Mouse (Mus musculus): Measurements from ENCODE around the gene Rnaseh2b. TPM values are rescaled to one million over a fixed set of nuclear protein-coding genes. Genes with fewer than 3 reads are reported as not detected.

Rnaseh2b gene
- total RNA-seq (2017): 12.2 to 18.4 TPM (median 16.7 TPM) in 3 replicates

DNA sequence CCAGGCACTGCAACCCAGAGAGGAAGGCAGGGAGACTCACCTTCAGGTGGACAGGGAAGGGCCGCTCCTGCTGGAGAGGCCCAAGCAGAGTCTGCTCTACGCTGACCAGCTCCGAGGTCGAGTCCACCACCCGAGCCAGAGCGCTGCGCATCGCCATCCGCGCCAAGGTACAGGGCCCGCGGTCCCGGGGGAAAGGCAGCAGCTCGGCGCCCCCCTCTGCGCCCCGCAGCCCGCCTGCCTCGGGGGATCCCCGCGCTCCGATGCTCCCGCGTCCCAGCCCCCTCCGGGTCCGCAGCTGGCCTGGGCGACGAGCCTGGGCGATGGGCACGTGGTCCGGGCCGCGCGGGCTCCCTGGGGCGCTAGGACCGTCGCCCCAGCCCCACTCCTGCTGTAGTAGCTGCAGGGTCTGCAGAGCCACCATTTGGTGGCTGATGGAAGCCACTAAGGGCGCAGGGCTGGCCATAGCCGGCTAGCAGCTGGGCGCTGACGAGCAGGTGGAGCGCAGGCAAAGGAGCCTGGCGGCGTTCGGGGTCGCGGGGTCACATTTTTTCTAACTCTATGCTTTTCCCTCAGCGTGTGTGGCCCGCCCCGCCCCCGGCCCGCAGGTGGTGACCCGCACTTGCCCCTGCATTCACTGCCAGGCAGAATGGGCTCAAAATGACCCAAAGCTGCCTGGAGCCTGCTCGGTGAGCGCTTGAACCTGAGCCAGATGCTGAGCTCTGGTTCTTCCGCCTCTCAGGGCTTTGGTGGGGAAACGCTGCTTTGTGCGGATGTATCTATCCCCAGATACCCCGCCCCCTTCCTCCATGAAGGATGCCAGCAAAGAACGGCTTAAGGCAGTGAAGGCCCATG is at the start of gene Rnaseh2b, which contains the start of gene Dleu7:
Rnaseh2b (plus strand) TSS at position 102 of the 852 bp plus-strand sequence.
Dleu7 (minus strand) TSS at position 560 of the 852 bp plus-strand sequence.
- ATAC-seq (replicated peaks; ENCODE audit: insufficient number of reproducible peaks, low FRiP score, low TSS enrichment, poor library complexity, severe bottlenecking): no peak

DNA sequence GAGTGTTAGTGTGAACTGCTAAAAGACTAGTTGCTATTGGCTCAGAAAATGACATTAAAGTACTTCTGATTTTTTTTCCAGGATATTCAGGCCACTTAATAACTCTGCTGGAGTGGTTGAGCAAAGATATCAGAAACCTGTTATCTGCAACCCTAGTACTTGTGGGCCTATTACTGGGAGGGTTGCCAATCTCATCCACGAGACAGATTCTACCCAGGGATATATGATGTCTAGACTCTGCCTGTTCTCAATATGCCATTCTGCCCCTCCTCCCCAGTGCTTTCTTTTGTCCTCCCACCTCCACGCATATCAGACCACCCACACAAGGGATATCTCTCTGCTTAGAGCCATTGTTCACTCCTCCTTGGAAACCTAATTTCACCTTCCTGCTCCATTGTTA is 48.9 kb upstream of the Rnaseh2b start:
- no peak for ATAC-seq (replicated peaks; ENCODE audit: insufficient number of reproducible peaks, low FRiP score, low TSS enrichment, poor library complexity, severe bottlenecking)

DNA sequence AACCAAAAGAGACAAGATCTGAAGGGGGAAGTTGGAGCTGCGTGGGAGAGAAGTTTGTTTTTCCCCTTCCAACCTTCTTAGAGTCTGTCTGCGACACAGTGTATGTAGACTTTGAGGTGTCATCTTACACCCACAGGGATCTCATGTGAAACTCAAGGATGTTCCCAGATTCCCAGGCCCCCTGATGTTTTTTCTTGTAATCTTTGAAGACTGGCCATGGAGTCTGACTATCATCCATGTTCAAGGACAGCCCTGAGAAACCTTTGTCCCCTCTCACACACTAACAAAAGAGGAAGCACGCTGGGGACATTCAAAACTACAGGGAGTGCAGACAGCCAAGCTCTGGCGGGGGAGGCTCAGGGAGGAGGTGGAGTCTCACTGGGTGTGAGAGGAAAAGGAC is 46.8 kb upstream of the Rnaseh2b start:
- ATAC-seq (replicated peaks; ENCODE audit: insufficient number of reproducible peaks, low FRiP score, low TSS enrichment, poor library complexity, severe bottlenecking): peak; percentile 91

DNA sequence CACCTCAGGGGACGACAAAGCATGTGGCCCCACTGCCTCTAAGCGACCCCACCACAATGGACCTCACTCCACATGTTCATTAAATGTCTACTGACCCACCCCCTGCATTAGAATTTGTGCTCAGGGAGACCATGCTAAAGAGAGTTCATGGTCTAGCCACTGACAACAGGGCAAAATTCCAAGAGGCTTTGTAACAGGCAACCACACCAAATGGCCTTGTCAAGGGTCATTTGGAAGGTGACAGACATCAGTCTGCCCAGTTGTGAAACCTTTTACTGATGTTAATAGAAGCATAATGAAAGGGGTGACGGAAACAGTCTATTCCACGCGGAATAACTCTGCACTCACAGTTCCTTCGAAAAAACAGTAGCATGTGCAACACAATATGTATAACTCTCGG is 44.0 kb upstream of the Rnaseh2b start:
- no peak for ATAC-seq (replicated peaks; ENCODE audit: insufficient number of reproducible peaks, low FRiP score, low TSS enrichment, poor library complexity, severe bottlenecking)

DNA sequence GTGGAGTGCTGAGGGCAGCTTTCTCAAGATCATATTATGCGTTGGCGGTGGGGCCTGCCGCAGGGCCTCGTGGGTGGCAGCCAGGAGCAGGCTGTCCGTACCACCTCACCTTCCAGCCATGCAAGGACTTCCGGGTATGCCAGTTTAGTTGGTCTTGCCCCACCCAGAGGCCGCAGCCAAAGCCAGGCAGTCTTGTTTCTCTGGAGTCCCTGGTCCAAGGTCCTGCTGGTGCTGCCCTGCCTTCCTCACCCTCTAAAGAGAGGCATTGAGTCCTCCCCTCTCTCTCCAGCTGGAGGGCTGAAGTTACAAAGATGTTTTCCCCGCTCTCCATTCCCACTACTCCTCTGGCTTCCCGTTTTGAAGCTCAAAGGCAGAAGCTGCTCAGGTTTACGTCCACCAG is 43.6 kb upstream of the Rnaseh2b start:
- no peak for ATAC-seq (replicated peaks; ENCODE audit: insufficient number of reproducible peaks, low FRiP score, low TSS enrichment, poor library complexity, severe bottlenecking)

DNA sequence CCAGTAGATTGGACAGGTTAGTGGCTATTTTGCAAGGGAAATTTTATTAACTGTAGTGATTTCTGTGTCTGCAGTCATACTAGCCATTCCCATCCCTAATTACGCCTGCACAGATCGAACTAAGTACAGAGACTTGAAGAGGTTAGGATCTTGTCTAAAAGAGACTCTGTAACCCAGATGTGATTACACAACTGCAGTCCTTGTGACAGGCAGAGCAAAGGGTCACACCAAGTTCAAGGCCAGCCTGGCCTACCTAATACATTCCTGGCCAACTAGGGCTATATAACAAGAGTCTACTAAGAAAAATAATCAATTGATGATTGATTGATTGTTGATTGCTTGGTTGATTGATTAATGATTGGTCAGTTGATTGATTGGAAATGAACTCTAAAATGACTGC is 43.1 kb upstream of the Rnaseh2b start:
- no peak for ATAC-seq (replicated peaks; ENCODE audit: insufficient number of reproducible peaks, low FRiP score, low TSS enrichment, poor library complexity, severe bottlenecking)

DNA sequence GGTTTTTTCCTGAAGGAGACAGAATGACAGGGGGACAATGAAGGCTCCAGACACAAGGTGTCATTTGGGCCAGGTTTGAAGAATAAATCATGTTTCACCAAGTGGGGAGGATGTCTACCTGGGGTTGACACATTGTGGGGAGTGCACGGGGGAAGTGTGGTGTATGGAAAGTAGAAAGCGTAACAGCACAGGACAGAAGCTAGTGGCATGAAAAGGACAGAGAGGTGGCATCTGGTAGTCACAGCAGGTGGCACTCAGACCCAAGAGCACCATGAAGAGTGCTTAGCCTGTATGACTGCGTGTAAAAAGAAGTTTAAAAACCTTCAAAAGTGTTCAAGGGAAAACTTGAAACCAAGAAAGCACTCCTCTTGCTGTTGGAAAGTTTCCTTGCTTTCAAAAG is 42.3 kb upstream of the Rnaseh2b start:
- ATAC-seq (replicated peaks; ENCODE audit: insufficient number of reproducible peaks, low FRiP score, low TSS enrichment, poor library complexity, severe bottlenecking): no peak

DNA sequence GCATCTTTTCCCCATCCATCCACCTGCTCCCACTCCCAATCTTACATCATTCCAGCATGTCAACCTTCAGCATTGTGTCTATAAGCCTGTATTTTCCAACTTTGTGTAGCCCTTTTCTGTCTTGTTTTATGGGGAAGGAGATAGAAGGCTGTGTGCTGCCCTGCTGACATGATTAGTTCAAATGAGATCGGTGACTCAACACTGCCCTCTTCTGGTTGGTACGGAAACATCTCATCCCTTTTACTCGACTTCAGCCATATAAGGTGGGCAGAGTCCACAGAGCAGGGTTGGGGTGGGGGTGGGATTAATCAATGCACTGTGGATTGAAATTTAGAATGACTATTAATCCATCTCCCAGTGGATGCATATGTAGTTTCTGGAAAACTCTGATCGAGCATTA is 40.4 kb upstream of the Rnaseh2b start:
- peak; percentile 82 for ATAC-seq (replicated peaks; ENCODE audit: insufficient number of reproducible peaks, low FRiP score, low TSS enrichment, poor library complexity, severe bottlenecking)

DNA sequence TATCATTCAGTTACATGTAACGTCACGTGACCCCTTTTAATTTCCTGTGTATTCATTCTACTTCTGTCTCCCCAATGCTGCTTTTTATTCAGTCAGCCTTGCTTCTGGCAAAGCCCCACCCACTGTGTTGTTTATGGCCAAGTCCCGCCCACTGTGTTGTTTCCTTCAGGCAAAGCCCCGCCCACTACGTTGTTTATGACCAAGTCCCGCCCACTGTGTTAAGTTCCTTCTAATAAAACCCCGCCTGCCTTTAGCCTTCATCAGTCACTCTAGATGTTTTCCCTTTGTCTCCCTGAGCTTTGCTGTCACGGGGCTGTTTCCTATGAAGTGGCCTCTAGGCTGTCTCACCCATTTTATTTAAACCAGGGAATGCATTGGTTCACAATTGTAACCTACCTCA is 38.0 kb upstream of the Rnaseh2b start:
- 0 out of 2 replicates have a peak, but pooled peaks have one; percentile 53 for ATAC-seq (replicated peaks; ENCODE audit: insufficient number of reproducible peaks, low FRiP score, low TSS enrichment, poor library complexity, severe bottlenecking)

DNA sequence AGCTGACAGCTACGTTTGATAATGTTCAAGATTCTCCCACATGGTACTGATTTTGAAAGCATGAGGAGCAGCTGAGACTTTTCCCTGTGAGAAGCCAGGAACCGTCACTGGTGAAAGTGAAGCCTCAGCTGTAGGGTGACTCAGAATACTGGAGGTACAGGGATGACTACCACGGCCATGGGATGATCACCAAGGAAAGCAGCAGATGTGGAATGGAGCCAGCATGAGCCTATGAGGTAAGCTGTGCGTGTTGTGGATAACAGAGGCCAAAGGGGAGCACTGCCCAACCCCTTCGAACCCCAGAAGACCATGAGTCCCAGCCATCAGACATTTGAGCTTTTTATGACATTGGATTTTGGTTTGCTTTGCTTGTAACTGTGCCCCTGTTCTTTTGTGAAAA is 36.3 kb upstream of the Rnaseh2b start:
- no peak for ATAC-seq (replicated peaks; ENCODE audit: insufficient number of reproducible peaks, low FRiP score, low TSS enrichment, poor library complexity, severe bottlenecking)

DNA sequence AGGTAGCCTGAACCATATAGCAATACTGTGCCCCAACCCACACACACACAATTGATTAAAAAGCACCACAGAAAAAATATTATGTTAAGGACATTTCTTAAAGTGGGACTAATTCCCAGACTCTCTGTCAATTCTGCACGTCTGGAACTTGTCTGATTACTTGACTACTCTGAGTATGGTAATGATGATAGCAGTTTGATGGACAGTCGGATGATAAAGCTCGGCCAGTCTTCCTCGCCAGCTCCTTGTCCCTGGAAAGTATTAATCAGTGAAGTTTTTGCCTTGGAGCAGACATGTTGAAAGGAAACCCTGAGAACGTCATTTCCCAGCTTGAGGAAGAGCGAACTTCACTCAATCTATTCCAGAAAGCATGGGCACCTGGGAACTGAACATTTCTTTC is 34.3 kb upstream of the Rnaseh2b start:
- no peak for ATAC-seq (replicated peaks; ENCODE audit: insufficient number of reproducible peaks, low FRiP score, low TSS enrichment, poor library complexity, severe bottlenecking)

DNA sequence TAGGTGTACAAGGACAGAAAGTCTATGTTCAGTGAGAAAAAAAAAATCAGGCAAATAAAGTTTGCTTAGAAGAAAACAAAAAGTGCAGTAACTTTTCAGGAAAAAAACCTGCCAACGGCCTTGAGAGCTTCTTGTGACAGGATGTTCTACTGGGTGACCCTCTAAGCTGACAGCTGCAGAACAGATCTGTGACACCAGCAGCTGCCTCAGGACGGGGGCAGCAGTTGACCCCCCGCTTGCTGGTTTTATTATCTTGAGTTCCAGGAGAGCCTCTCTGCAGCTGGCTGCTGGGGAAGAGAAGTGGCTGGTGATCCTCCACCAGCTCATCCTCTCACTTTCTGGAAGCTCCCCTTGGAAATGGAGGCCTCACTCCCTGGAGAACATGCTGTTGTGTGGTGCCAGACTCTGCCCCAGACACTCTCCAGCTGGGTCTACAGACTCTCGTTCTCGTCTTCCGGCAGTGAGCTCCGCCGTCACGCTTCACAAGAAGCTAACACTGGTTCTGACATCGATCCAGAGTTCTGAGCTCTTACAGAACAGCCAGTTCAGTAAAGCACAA is 33.3 kb upstream of the Rnaseh2b start:
- ATAC-seq (replicated peaks; ENCODE audit: insufficient number of reproducible peaks, low FRiP score, low TSS enrichment, poor library complexity, severe bottlenecking): no peak

DNA sequence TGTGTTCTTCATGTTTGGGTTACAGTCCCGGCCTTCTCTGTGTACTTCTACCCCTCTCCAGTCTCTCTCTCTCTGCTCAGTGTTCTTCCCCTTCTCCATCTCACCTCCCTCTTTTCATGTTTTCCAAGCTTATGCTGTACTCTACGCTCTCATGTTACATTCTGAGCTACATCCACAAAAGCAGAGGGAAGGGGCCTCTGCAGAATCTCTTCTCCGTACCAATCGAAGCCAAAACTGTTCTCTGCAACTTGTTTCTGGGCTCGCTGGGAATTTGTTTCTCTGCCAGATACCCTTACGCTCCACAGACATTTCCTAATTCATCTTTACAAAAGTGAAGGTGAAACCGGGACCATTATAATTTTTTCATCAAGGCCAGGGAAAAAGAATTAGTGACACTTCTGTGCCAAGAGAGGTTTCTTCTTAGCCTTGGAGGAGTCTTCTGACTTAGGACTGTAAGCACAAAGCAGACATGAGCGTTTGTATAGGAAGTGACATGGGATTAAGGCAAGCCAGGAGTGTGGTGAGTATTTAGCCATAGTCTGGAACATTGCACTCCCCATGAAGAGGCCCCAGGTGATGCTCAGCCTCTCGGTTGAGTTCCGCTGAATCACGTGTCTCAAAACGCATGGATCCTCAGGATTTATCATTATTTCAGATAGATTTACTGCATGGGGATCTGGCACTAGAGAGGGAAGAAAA is 21.5 kb upstream of the Rnaseh2b start:
- no peak for ATAC-seq (replicated peaks; ENCODE audit: insufficient number of reproducible peaks, low FRiP score, low TSS enrichment, poor library complexity, severe bottlenecking)

DNA sequence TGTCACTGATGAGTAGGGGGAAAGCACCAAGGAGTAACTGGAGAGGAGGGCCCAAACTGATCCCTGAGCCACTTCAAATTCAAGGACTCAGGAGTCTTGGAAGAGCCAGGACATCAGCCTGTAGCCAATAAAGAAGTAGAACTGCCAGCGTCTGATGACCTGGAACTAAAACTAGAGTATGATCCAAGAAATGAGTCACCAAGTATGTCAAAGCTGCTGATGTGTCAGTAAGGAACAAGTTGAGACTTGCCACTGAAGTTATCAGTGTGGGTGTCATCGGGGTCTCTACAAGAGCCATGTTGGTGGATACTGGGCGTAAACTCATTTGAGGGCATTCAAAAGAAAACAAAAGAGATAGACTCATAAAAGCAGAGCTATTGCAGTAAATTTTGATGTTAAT is 18.8 kb upstream of the Rnaseh2b start:
- ATAC-seq (replicated peaks; ENCODE audit: insufficient number of reproducible peaks, low FRiP score, low TSS enrichment, poor library complexity, severe bottlenecking): no peak

DNA sequence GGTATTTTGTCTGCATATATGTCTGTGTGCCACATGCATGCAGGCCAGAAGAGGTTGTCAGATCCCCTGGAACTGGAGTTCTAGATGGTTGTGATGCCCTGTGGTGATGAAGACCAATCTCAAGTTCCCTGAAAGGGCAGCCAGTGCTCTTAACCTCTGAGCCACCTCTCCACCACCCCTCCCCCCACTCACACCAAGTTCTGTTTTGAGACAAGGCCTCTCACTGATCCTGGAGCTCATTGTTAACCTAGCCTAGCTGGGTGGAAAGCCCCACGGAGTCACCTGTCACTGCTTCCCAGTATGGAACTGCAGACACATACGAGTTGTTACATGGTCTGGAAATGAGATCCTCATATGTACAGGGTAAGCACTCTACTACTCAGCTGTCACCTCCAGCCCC is 9.4 kb upstream of the Rnaseh2b start:
- ATAC-seq (replicated peaks; ENCODE audit: insufficient number of reproducible peaks, low FRiP score, low TSS enrichment, poor library complexity, severe bottlenecking): no peak

DNA sequence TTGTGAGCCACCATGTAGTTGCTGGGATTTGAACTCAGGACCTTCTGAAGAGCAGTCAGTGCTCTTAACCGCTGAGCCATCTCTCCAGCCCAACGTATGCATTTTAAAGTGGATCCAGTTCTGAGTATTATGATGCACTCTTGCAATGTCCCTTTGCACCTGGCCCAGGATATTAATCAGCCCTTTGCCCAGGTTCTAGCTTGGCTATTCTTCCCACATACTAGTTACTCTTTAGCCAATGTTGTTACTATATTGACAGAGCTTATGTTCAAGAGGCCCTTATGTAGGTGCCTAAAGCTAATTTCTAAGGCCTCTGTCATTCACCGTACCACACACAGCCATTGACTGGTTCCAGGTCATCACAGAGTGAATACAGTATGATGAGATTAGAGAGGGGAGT is 3.7 kb upstream of the Rnaseh2b start:
- no peak for ATAC-seq (replicated peaks; ENCODE audit: insufficient number of reproducible peaks, low FRiP score, low TSS enrichment, poor library complexity, severe bottlenecking)

DNA sequence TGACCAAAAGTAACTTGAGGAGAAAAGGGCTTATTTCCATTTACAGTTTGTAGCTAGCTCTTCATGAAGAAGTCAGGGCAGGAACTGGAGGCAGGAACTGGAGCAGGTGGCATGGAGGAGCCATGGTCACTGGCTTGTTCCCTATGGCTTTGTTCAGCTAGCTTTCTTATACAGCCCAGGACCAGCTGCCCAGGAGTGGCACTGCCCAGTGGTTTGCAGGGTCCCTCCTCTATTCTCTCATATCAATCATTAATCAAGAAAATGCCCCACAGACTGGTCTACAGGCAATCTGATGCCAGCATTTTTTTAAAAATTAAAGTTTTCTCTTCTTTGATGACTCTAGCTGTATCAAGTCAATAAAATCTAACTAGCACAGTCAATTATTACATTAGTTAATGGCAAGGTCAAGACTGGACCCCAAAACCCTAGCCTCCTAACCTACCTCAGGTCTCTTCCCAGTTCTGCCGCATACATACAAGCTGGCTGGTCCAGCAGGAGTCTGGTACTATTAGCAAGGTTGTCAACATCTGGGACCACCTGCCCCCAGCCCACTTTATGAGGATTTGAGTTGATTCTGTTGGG is 892 bp upstream of the Rnaseh2b start:
- ATAC-seq (replicated peaks; ENCODE audit: insufficient number of reproducible peaks, low FRiP score, low TSS enrichment, poor library complexity, severe bottlenecking): no peak

DNA sequence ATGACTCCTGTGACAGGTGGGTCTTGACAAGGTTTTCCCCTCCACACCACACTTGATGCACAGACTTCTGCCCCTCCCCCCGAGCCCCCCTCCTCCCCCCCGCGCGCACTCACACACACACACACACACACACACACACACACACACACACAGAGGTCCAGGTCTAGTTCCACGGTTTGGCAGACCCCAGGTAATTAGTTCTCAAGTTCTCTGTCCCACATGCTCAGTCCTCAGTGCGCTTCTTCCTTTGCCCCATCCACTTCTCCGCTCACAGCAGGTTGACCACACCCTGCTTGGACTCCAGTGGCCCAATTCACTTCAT is 262 bp upstream of the Rnaseh2b start:
- no peak for ATAC-seq (replicated peaks; ENCODE audit: insufficient number of reproducible peaks, low FRiP score, low TSS enrichment, poor library complexity, severe bottlenecking)

DNA sequence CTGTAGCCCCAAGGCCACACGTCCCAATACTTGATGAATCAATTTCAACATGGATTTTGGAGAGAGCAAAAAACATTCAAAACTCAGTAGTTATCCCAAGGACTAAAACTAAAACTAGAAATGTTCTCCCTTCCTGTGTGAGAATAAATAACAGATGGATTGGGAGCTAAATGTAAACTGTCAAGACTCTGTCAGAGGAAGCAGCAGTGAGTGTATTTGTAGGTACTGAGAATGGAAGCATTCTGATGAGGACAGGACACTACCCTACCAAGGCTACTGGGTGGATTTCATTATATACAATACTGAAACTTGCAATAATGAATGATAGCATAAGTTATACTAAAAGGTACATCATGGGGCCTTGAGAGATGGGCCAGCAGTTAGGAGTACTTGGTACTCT is 6.4 kb downstream of the Rnaseh2b start:
- no peak for ATAC-seq (replicated peaks; ENCODE audit: insufficient number of reproducible peaks, low FRiP score, low TSS enrichment, poor library complexity, severe bottlenecking)

DNA sequence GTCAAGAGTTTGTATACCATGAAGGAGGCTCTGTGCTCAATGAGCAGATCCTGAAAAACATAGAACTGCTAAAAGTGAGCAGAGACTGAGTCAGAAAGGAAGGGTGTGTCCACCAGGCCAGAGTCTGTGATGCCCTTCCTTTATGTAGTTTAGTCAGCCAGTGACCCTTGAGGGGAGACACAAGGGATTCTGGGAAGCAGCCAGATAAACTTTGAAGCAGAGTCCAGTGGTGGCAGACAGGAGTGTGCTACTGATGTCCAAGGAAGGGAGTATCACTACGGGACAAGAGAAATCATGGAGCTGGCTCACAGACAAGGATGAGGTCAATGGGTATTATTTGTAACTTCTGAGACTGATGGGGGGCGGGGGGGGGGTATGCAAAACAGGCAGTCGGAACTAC is 7.6 kb downstream of the Rnaseh2b start:
- ATAC-seq (replicated peaks; ENCODE audit: insufficient number of reproducible peaks, low FRiP score, low TSS enrichment, poor library complexity, severe bottlenecking): no peak

Measured in monocyte, adult 5-6 weeks (primary cell).